Mouse (Mus musculus) spleen, adult 2 months (tissue): ENCODE results near the gene Akap8. TPM values are rescaled to one million over a fixed set of nuclear protein-coding genes. Genes with fewer than 3 reads are reported as not detected.

Experiments
- DNase-seq, 2 experiments: peaks; one replicate each; pipeline versions ENCODE4 v3.0.0 to v3.0.0-alpha.2; 2012 to 2021; ENCODE audit warnings: low spot score in 2 of 2, low read depth in 1 of 2
- H3K27ac ChIP-seq: fragments of 200-500 bp; 2 replicates; pipeline ENCODE4 v1.5.1; 2012; ENCODE audit warnings: low read length, inconsistent platforms; ENCODE audit not compliant: insufficient read depth
- H3K27me3 ChIP-seq: fragments of 200-500 bp; 2 replicates; pipeline ENCODE4 v1.6.1; 2012; ENCODE audit warnings: mild to moderate bottlenecking, moderate library complexity, low read length, inconsistent platforms; ENCODE audit not compliant: control insufficient read depth, insufficient read depth
- H3K36me3 ChIP-seq: fragments of 200-500 bp; 2 replicates; pipeline ENCODE4 v1.6.1; 2012; ENCODE audit warnings: mild to moderate bottlenecking, low read length, inconsistent platforms; ENCODE audit not compliant: control insufficient read depth, insufficient read depth
- H3K4me1 ChIP-seq: fragments of 200-500 bp; 2 replicates; pipeline ENCODE4 v1.6.1; 2011; ENCODE audit warnings: inconsistent platforms; ENCODE audit not compliant: control insufficient read depth, insufficient read depth, insufficient read length
- H3K4me3 ChIP-seq: fragments of 200-500 bp; 2 replicates; pipeline ENCODE4 v1.5.1; 2011; ENCODE audit warnings: mild to moderate bottlenecking, inconsistent platforms; ENCODE audit not compliant: insufficient read depth, insufficient read length; ENCODE audit errors: extremely low read depth
- CTCF ChIP-seq: fragments of 200-500 bp; IDR thresholded peaks from 2 replicates; pipeline ENCODE4 v1.5.1; 2011; ENCODE audit warnings: mild to moderate bottlenecking, inconsistent platforms; ENCODE audit not compliant: insufficient read depth, insufficient read length, insufficient replicate concordance; ENCODE audit errors: extremely low read depth
- POLR2A ChIP-seq: fragments of 200-500 bp; IDR thresholded peaks from 2 replicates; pipeline ENCODE4 v1.6.1; 2011; ENCODE audit warnings: low read depth, low read length, inconsistent platforms
- WGBS: fragments of 180-500 bp; shearing (Covaris S2); methylation state at CpG from one replicate; pipeline ENCODE4 v1.1.7; 2018; 5-methylcytosine and 5-hydroxymethylcytosine counted together
- polyA plus RNA-seq: library from polyadenylated mRNA; depleted of rRNA; stranded (reverse); fragments of >200 nt; gene quantifications from 2 replicates; pipeline ENCODE4 v1.2.3, GENCODE M21; 2012

The Akap8 gene
- polyA plus RNA-seq, 1 experiment: 105 TPM

- Histone ChIP-seq H3K4me3 (no peak overlapping the region), H3K27me3 (no peaks in the 10 kb centered on the region), H3K27ac (no peak overlapping the region), H3K36me3 (peaks cover 41% of the 10 kb centered on the region), H3K4me1 (no peaks in the 10 kb centered on the region)
- TF ChIP-seq CTCF: no peak
- no peak for TF ChIP-seq POLR2A
- WGBS: 97% methylated on average over 6 of the region's 6 CpGs
- no peak for DNase-seq
These were observed 34.0 kb upstream of the Akap8 start for GRCm38 (mm10) chr17:32355031-32355430.

- TF ChIP-seq POLR2A: no peak
- TF ChIP-seq CTCF: no peak
- peaks cover 3% of the 10 kb centered on the region; the same call in 1 of the 2 replicates for H3K4me1 ChIP-seq
- H3K36me3 ChIP-seq: peaks cover 33% of the 10 kb centered on the region
- WGBS: 89% methylated on average over 5 of the region's 5 CpGs
- no peak overlapping the region for H3K27ac ChIP-seq
- H3K27me3 ChIP-seq: no peaks in the 10 kb centered on the region
- H3K4me3 ChIP-seq: no peak overlapping the region
- no peak for DNase-seq
These were observed 33.2 kb upstream of the Akap8 start for GRCm38 (mm10) chr17:32354211-32354610.

DNA sequence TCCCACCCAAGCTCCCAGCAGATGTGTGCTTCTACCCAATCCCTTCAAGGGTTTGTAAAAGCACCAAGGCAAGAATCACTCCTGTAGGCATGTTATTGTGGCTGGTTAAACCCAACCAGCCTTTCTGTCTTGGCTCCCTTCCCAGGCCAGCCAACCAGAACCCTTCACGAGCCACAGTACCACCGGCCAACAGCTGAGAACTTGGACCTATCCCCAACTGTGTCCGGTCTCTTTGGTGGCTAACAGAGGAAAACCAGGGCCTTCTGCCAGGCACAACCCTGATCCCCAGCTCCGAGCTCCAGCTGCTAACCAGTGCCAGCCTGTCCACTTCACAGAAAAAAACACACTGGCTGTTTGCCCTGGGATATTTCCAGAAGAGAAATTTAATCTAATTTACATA, 32.7 kb upstream of the Akap8 start:
- Histone ChIP-seq H3K27me3 (no peaks in the 10 kb centered on the region), H3K4me3 (no peak overlapping the region), H3K27ac (no peak overlapping the region), H3K4me1 (peaks cover 5% of the 10 kb centered on the region; the same call in 1 of the 2 replicates), H3K36me3 (peaks cover 29% of the 10 kb centered on the region)
- TF ChIP-seq POLR2A (no peak), CTCF (no peak)
- no peak for DNase-seq
- WGBS: 77% methylated on average over 4 of the region's 4 CpGs

GRCm38 (mm10) chr17:32351726-32352125, 30.7 kb upstream of the Akap8 start:
- TF ChIP-seq POLR2A (no peak), CTCF (no peak)
- H3K27ac ChIP-seq: no peak overlapping the region
- H3K4me3 ChIP-seq: no peak overlapping the region
- H3K36me3 ChIP-seq: peaks cover 18% of the 10 kb centered on the region
- H3K27me3 ChIP-seq: no peaks in the 10 kb centered on the region
- no peak for DNase-seq
- peaks cover 5% of the 10 kb centered on the region; the same call in 1 of the 2 replicates for H3K4me1 ChIP-seq

DNA sequence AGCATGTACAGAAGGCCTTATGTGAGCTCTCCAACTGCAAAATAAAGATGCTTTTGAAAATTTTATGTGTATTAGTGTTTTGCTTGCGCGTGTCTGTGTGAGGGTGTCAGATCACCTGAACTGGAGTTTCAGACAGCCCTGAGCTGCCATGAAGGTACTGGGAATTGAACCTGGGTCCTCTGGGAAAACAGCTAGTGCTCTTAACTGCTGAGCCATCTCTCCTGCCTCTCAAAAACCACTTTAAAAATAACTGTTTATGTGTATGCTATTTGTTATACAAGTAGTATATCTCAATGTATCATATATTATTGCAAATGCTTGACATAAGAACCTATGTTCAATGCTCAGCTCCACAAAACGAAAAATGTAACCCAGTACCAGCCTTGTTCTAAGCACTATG, 30.2 kb upstream of the Akap8 start:
- no peak overlapping the region for H3K27ac ChIP-seq

DNA sequence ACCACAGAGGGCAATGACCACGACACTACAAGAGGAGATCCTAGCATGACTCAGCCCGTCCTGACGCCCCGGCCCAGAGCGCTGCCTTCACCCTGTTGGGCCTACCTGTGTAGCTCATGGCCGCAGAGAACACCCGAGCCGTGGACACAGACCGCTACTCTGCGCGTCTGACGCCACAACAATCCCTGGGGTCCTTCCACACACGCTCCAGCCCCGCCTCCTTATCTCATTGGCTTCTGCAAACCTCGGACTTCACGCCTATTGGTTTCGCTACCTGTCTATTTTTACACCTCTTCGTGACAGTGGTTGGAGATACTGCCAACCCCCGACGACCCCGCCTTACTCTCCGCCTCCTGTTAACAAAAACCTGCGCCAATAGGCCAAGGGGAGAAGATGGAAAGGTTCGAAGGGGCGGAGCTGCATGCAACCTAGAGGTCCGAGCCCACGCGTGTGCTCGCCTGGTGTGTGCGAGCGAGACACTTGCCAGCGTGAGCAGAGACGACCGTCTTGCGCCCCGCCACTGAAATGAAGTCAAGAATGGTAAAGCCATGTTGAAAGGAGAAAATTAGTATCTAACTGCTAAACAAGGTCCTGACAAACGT, 29.4 kb upstream of the Akap8 start, which contains the start of gene Akap8l:
TSS of gene Akap8l (minus strand) at position 226 of the 602 bp plus-strand sequence.
- Histone ChIP-seq H3K4me3 (peak within 1 kb of the TSS; percentile 84), H3K27ac (peak within 1 kb of the TSS; percentile 79), H3K4me1 (peaks cover 5% of the 10 kb centered on the region; the same call in 1 of the 2 replicates), H3K36me3 (peaks cover 12% of the 10 kb centered on the region), H3K27me3 (no peaks in the 10 kb centered on the region)
- DNase-seq: peak; percentile 93 to 97
- under 1% methylated on average over 37 of the region's 37 CpGs for WGBS
- TF ChIP-seq POLR2A: peak; percentile 83
- TF ChIP-seq CTCF: no peak

More for the DNA sequence above, 30.2 kb upstream of the Akap8 start:
- WGBS: 79% methylated on average over 3 of the region's 3 CpGs
- Histone ChIP-seq H3K27me3 (no peaks in the 10 kb centered on the region), H3K4me3 (no peak overlapping the region), H3K4me1 (peaks cover 5% of the 10 kb centered on the region; the same call in 1 of the 2 replicates), H3K36me3 (peaks cover 16% of the 10 kb centered on the region)
- TF ChIP-seq POLR2A (no peak), CTCF (no peak)
- DNase-seq: no peak

GRCm38 (mm10) chr17:32349851-32350381, 28.9 kb upstream of the Akap8 start:
- TF ChIP-seq CTCF: no peak
- TF ChIP-seq POLR2A: no peak
- Histone ChIP-seq H3K27me3 (no peaks in the 10 kb centered on the region), H3K36me3 (peaks cover 9% of the 10 kb centered on the region), H3K4me1 (peaks cover 5% of the 10 kb centered on the region; the same call in 1 of the 2 replicates), H3K27ac (peak overlapping the region; percentile 79), H3K4me3 (peak overlapping the region; percentile 84)
- DNase-seq: peak in 1 of 2 experiments; percentile 12
- under 1% methylated on average over 24 of the region's 24 CpGs for WGBS
